Mouse (Mus musculus): Measurements from ENCODE around the gene Fbxw11. TPM values are rescaled to one million over a fixed set of nuclear protein-coding genes. Genes with fewer than 3 reads are reported as not detected.
"Not testable (repeated sequence)": the region's sequence is repeated elsewhere in the genome, so short reads cannot be mapped to it uniquely, and the experiment has no call there.

Fbxw11 gene
- polyA plus RNA-seq, 1 experiment from 2014 or later: 51.0 TPM

DNA sequence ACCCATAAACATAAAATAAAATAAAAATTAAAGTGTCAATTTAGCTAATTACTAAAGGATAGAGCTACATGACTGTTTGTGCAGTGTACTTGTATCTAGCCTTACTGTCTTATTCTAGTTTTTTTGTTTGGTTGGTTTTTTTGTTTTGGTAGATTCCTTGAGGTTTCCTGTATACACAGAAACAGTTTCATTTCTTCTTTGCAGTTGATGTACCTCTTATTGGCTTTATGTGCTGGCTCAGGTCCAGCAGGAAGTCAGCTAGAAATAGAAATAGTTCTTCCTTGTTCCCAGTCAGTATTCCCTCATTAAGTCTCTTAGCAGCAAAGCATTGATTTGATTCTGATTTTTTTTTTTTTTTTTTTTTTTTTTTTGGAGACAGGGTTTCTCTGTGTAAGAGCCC, 35.2 kb upstream of the Fbxw11 start:
- Histone ChIP-seq H3K4me1 (ENCODE audit: control insufficient read depth, insufficient read depth, low read length) (peaks cover 11% of the 10 kb centered on the region), H3K27ac (ENCODE audit: low read depth, low read length) (no peak overlapping the region), H3K9ac (ENCODE audit: low read depth, low read length) (no peak overlapping the region), H3K4me3 (ENCODE audit: low read depth, low read length) (no peak overlapping the region), H3K36me3 (ENCODE audit: control insufficient read depth, insufficient read depth, low read length) (no peaks in the 10 kb centered on the region), H3K9me3 (replicated peaks; ENCODE audit: control insufficient read depth, low read length) (no peaks in the 10 kb centered on the region), H3K4me2 (no peak overlapping the region), H3K27me3 (ENCODE audit: control insufficient read depth, insufficient read depth, low read length) (no peaks in the 10 kb centered on the region)
- no peak for ATAC-seq (replicated peaks; ENCODE audit: insufficient number of reproducible peaks, low FRiP score, low TSS enrichment)

GRCm38 (mm10) chr11:32610616-32611015, 31.9 kb upstream of the Fbxw11 start:
- 77% methylated on average over 6 of the region's 6 CpGs for WGBS (ENCODE audit: insufficient replicate concordance)
- ATAC-seq (replicated peaks; ENCODE audit: insufficient number of reproducible peaks, low FRiP score, low TSS enrichment): no peak
- H3K4me3 ChIP-seq (ENCODE audit: low read depth, low read length): no peak overlapping the region
- no peaks in the 10 kb centered on the region for H3K27me3 ChIP-seq (ENCODE audit: control insufficient read depth, insufficient read depth, low read length)
- no peak overlapping the region for H3K27ac ChIP-seq (ENCODE audit: low read depth, low read length)
- no peaks in the 10 kb centered on the region for H3K9me3 ChIP-seq (replicated peaks; ENCODE audit: control insufficient read depth, low read length)
- H3K4me2 ChIP-seq: no peak overlapping the region
- no peak overlapping the region for H3K9ac ChIP-seq (ENCODE audit: low read depth, low read length)
- H3K36me3 ChIP-seq (ENCODE audit: control insufficient read depth, insufficient read depth, low read length): no peaks in the 10 kb centered on the region
- H3K4me1 ChIP-seq (ENCODE audit: control insufficient read depth, insufficient read depth, low read length): peaks cover 4% of the 10 kb centered on the region; the same call in 1 of the 2 replicates

- 74% methylated on average over 6 of the region's 6 CpGs for WGBS (ENCODE audit: insufficient replicate concordance)
- ATAC-seq (replicated peaks; ENCODE audit: insufficient number of reproducible peaks, low FRiP score, low TSS enrichment): no peak
- no peak overlapping the region for H3K4me2 ChIP-seq
- no peak overlapping the region for H3K27ac ChIP-seq (ENCODE audit: low read depth, low read length)
- no peak overlapping the region for H3K9ac ChIP-seq (ENCODE audit: low read depth, low read length)
- no peaks in the 10 kb centered on the region for H3K27me3 ChIP-seq (ENCODE audit: control insufficient read depth, insufficient read depth, low read length)
- H3K9me3 ChIP-seq (replicated peaks; ENCODE audit: control insufficient read depth, low read length): no peaks in the 10 kb centered on the region
- no peaks in the 10 kb centered on the region for H3K36me3 ChIP-seq (ENCODE audit: control insufficient read depth, insufficient read depth, low read length)
- no peak overlapping the region for H3K4me3 ChIP-seq (ENCODE audit: low read depth, low read length)
- H3K4me1 ChIP-seq (ENCODE audit: control insufficient read depth, insufficient read depth, low read length): peaks cover 5% of the 10 kb centered on the region; the same call in 1 of the 2 replicates
These were observed 30.2 kb upstream of the Fbxw11 start for GRCm38 (mm10) chr11:32612304-32612703.

- Histone ChIP-seq H3K9me3 (replicated peaks; ENCODE audit: control insufficient read depth, low read length) (no peaks in the 10 kb centered on the region), H3K27ac (ENCODE audit: low read depth, low read length) (no peak overlapping the region), H3K36me3 (ENCODE audit: control insufficient read depth, insufficient read depth, low read length) (no peaks in the 10 kb centered on the region), H3K4me1 (ENCODE audit: control insufficient read depth, insufficient read depth, low read length) (peaks cover 19% of the 10 kb centered on the region), H3K9ac (ENCODE audit: low read depth, low read length) (no peak overlapping the region), H3K4me3 (ENCODE audit: low read depth, low read length) (no peak overlapping the region), H3K4me2 (no peak overlapping the region), H3K27me3 (ENCODE audit: control insufficient read depth, insufficient read depth, low read length) (no peaks in the 10 kb centered on the region)
- WGBS (ENCODE audit: insufficient replicate concordance): 94% methylated on average over 29 of the region's 29 CpGs
- no peak for ATAC-seq (replicated peaks; ENCODE audit: insufficient number of reproducible peaks, low FRiP score, low TSS enrichment)
These were observed 28.1 kb upstream of the Fbxw11 start for GRCm38 (mm10) chr11:32614463-32614862.

GRCm38 (mm10) chr11:32615561-32615960, 27.0 kb upstream of the Fbxw11 start:
- Histone ChIP-seq H3K4me2 (peak overlapping the region; percentile 41), H3K9ac (ENCODE audit: low read depth, low read length) (no peak overlapping the region), H3K27ac (ENCODE audit: low read depth, low read length) (no peak overlapping the region)

DNA sequence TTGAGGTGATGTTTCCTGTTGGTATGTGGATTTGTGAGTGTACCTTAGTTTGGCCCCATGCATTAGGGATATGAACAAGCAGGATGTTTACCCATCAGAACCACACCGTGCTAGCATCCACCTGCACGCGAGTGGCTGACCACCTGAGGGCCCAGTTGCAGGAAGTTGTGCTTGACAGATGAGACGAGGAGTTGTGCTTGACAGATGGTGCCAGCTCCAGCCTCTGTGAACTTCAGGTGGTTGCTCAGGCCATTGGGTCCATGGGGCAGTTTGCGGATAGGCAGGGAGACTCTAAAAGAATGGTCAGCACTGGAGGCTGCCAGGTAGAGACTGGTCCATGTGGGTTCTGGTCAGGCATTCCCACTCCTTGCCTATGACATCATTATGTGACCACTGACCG, 26.4 kb upstream of the Fbxw11 start:
- H3K27ac ChIP-seq (ENCODE audit: low read depth, low read length): no peak overlapping the region
- ATAC-seq (replicated peaks; ENCODE audit: insufficient number of reproducible peaks, low FRiP score, low TSS enrichment): 0 out of 2 replicates have a peak, but pooled peaks have one; percentile 25
- no peak overlapping the region for H3K9ac ChIP-seq (ENCODE audit: low read depth, low read length)
- peak overlapping the region; percentile 41 for H3K4me2 ChIP-seq
- H3K9me3 ChIP-seq (replicated peaks; ENCODE audit: control insufficient read depth, low read length): no peaks in the 10 kb centered on the region
- H3K4me1 ChIP-seq (ENCODE audit: control insufficient read depth, insufficient read depth, low read length): peaks cover 27% of the 10 kb centered on the region
- H3K4me3 ChIP-seq (ENCODE audit: low read depth, low read length): no peak overlapping the region
- no peaks in the 10 kb centered on the region for H3K27me3 ChIP-seq (ENCODE audit: control insufficient read depth, insufficient read depth, low read length)
- H3K36me3 ChIP-seq (ENCODE audit: control insufficient read depth, insufficient read depth, low read length): no peaks in the 10 kb centered on the region
- 67% methylated on average over 6 of the region's 6 CpGs for WGBS (ENCODE audit: insufficient replicate concordance)

More at GRCm38 (mm10) chr11:32615561-32615960, 27.0 kb upstream of the Fbxw11 start:
- no peaks in the 10 kb centered on the region for H3K27me3 ChIP-seq (ENCODE audit: control insufficient read depth, insufficient read depth, low read length)
- no peak for ATAC-seq (replicated peaks; ENCODE audit: insufficient number of reproducible peaks, low FRiP score, low TSS enrichment)
- peaks cover 27% of the 10 kb centered on the region for H3K4me1 ChIP-seq (ENCODE audit: control insufficient read depth, insufficient read depth, low read length)
- H3K9me3 ChIP-seq (replicated peaks; ENCODE audit: control insufficient read depth, low read length): no peaks in the 10 kb centered on the region
- no peak overlapping the region for H3K4me3 ChIP-seq (ENCODE audit: low read depth, low read length)
- WGBS (ENCODE audit: insufficient replicate concordance): 11% methylated on average over 10 of the region's 11 CpGs
- no peaks in the 10 kb centered on the region for H3K36me3 ChIP-seq (ENCODE audit: control insufficient read depth, insufficient read depth, low read length)

- Histone ChIP-seq H3K4me1 (ENCODE audit: control insufficient read depth, insufficient read depth, low read length) (peaks cover 30% of the 10 kb centered on the region), H3K27me3 (ENCODE audit: control insufficient read depth, insufficient read depth, low read length) (no peaks in the 10 kb centered on the region), H3K4me3 (ENCODE audit: low read depth, low read length) (no peak overlapping the region), H3K4me2 (no peak overlapping the region), H3K9ac (ENCODE audit: low read depth, low read length) (no peak overlapping the region), H3K36me3 (ENCODE audit: control insufficient read depth, insufficient read depth, low read length) (no peaks in the 10 kb centered on the region), H3K27ac (ENCODE audit: low read depth, low read length) (no peak overlapping the region), H3K9me3 (replicated peaks; ENCODE audit: control insufficient read depth, low read length) (no peaks in the 10 kb centered on the region)
- no peak for ATAC-seq (replicated peaks; ENCODE audit: insufficient number of reproducible peaks, low FRiP score, low TSS enrichment)
- 79% methylated on average over 1 of the region's 1 CpGs for WGBS (ENCODE audit: insufficient replicate concordance)
These were observed 24.5 kb upstream of the Fbxw11 start for GRCm38 (mm10) chr11:32618036-32618435.

- not testable (repeated sequence) for H3K9me3 ChIP-seq (replicated peaks; ENCODE audit: control insufficient read depth, low read length); H3K9ac ChIP-seq (ENCODE audit: low read depth, low read length); H3K4me3 ChIP-seq (ENCODE audit: low read depth, low read length); H3K36me3 ChIP-seq (ENCODE audit: control insufficient read depth, insufficient read depth, low read length); ATAC-seq (replicated peaks; ENCODE audit: insufficient number of reproducible peaks, low FRiP score, low TSS enrichment); H3K4me2 ChIP-seq; H3K27me3 ChIP-seq (ENCODE audit: control insufficient read depth, insufficient read depth, low read length)
- 83% methylated on average over 5 of the region's 5 CpGs for WGBS (ENCODE audit: insufficient replicate concordance)
- Histone ChIP-seq H3K27ac (ENCODE audit: low read depth, low read length) (peak overlapping the region; percentile 91), H3K4me1 (ENCODE audit: control insufficient read depth, insufficient read depth, low read length) (peaks cover 30% of the 10 kb centered on the region)
These were observed 23.9 kb upstream of the Fbxw11 start for GRCm38 (mm10) chr11:32618641-32619040.

- Histone ChIP-seq H3K4me1 (ENCODE audit: control insufficient read depth, insufficient read depth, low read length) (peaks cover 30% of the 10 kb centered on the region), H3K9me3 (replicated peaks; ENCODE audit: control insufficient read depth, low read length) (no peaks in the 10 kb centered on the region), H3K36me3 (ENCODE audit: control insufficient read depth, insufficient read depth, low read length) (no peaks in the 10 kb centered on the region), H3K4me3 (ENCODE audit: low read depth, low read length) (no peak overlapping the region), H3K27ac (ENCODE audit: low read depth, low read length) (peak overlapping the region; percentile 91), H3K4me2 (peak overlapping the region; percentile 29), H3K27me3 (ENCODE audit: control insufficient read depth, insufficient read depth, low read length) (no peaks in the 10 kb centered on the region), H3K9ac (ENCODE audit: low read depth, low read length) (peak overlapping the region; percentile 50; the same call in 1 of the 2 replicates)
- 23% methylated on average over 8 of the region's 8 CpGs for WGBS (ENCODE audit: insufficient replicate concordance)
- peak; percentile 65 for ATAC-seq (replicated peaks; ENCODE audit: insufficient number of reproducible peaks, low FRiP score, low TSS enrichment)
These were observed 23.2 kb upstream of the Fbxw11 start for GRCm38 (mm10) chr11:32619257-32619816.
